Mouse (Mus musculus): Measurements from ENCODE around the gene 6030468B19Rik.
"Not testable (repeated sequence)": the region's sequence is repeated elsewhere in the genome, so short reads cannot be mapped to it uniquely, and the experiment has no call there.

Gene 6030468B19Rik

GRCm38 (mm10) chr11:117806781-117807180, 9.3 kb downstream of the 6030468B19Rik start:
- no peak for DNase-seq (ENCODE audit: low spot score)

GRCm38 (mm10) chr11:117809407-117810311, 12.2 kb downstream of the 6030468B19Rik start, which contains the start of the genes Gm20708 and Syngr2:
Gm20708 (plus strand) TSS chr11:117809668.
Syngr2 (plus strand) TSS chr11:117809668.
- DNase-seq (ENCODE audit: low spot score), result peak; percentile 74

- peak; percentile 92 for DNase-seq (ENCODE audit: low spot score)
Observed at GRCm38 (mm10) chr11:117810401-117811046, 13.1 kb downstream of the 6030468B19Rik start.

GRCm38 (mm10) chr11:117813867-117814266, 16.4 kb downstream of the 6030468B19Rik start:
- DNase-seq (ENCODE audit: low spot score), result no peak

- DNase-seq (ENCODE audit: low spot score), result no peak
Observed at GRCm38 (mm10) chr11:117814704-117815366, 17.4 kb downstream of the 6030468B19Rik start.

- not testable (repeated sequence) for DNase-seq (ENCODE audit: low spot score)
Observed at GRCm38 (mm10) chr11:117815850-117816249, 18.4 kb downstream of the 6030468B19Rik start.

- no peak for DNase-seq (ENCODE audit: low spot score)
Observed at GRCm38 (mm10) chr11:117816389-117816996, 19.0 kb downstream of the 6030468B19Rik start.

- DNase-seq (ENCODE audit: low spot score), result no peak
Observed at GRCm38 (mm10) chr11:117819095-117819494, 21.6 kb downstream of the 6030468B19Rik start.

- DNase-seq (ENCODE audit: low spot score), result no peak
Observed at GRCm38 (mm10) chr11:117820173-117820572, 22.7 kb downstream of the 6030468B19Rik start.

GRCm38 (mm10) chr11:117821868-117822267, 24.4 kb downstream of the 6030468B19Rik start:
- DNase-seq (ENCODE audit: low spot score), result no peak

- DNase-seq (ENCODE audit: low spot score), result peak; percentile 54
Observed at GRCm38 (mm10) chr11:117822728-117823241, 25.3 kb downstream of the 6030468B19Rik start.

GRCm38 (mm10) chr11:117823411-117823810, 26.0 kb downstream of the 6030468B19Rik start:
- DNase-seq (ENCODE audit: low spot score), result no peak

GRCm38 (mm10) chr11:117824060-117824969, 26.9 kb downstream of the 6030468B19Rik start:
- peak; percentile 88 for DNase-seq (ENCODE audit: low spot score)

- peak; percentile 88 for DNase-seq (ENCODE audit: low spot score)
Observed at GRCm38 (mm10) chr11:117825333-117826101, 28.1 kb downstream of the 6030468B19Rik start, which contains the start of the genes Afmid and Tk1. Afmid (plus strand) TSS chr11:117825924. Tk1 (minus strand) TSS chr11:117826092.

- DNase-seq (ENCODE audit: low spot score), result no peak
Observed at GRCm38 (mm10) chr11:117826164-117826563, 28.7 kb downstream of the 6030468B19Rik start.

GRCm38 (mm10) chr11:117826916-117827315, 29.5 kb downstream of the 6030468B19Rik start:
- DNase-seq (ENCODE audit: low spot score), result no peak

GRCm38 (mm10) chr11:117827386-117827785, 29.9 kb downstream of the 6030468B19Rik start:
- no peak for DNase-seq (ENCODE audit: low spot score)

- DNase-seq (ENCODE audit: low spot score), result peak; percentile 51
Observed at GRCm38 (mm10) chr11:117828149-117828887, 30.9 kb downstream of the 6030468B19Rik start.
